Mouse (Mus musculus): ENCODE measurements at regions not wholly inside any gene's neighbourhood (a gene's known extent, or its start where the extent isn't known, plus 50 kb on each side); places are given as distances from the start of the nearest gene placed in this dataset.

GRCm38 (mm10) chr3:57118016-57118415 lies 183.8 kb downstream of the Tm4sf1 start:
- H3K4me2 ChIP-seq, result no peak overlapping the region
- ATAC-seq (ENCODE audit: insufficient number of reproducible peaks, low FRiP score, low TSS enrichment, low read depth), result no peak
- no peaks in the 10 kb centered on the region for H3K4me1 ChIP-seq
- H3K27me3 ChIP-seq, result no peaks in the 10 kb centered on the region
- no peaks in the 10 kb centered on the region for H3K36me3 ChIP-seq
- H3K9ac ChIP-seq, result no peak overlapping the region
- H3K27ac ChIP-seq, result no peak overlapping the region
- H3K4me3 ChIP-seq, result no peak overlapping the region
- 80% methylated on average over 1 of the region's 1 CpGs for WGBS
- no peaks in the 10 kb centered on the region for H3K9me3 ChIP-seq

GRCm38 (mm10) chr3:57102254-57102653 lies 199.5 kb downstream of the Tm4sf1 start:
- Histone ChIP-seq H3K9me3 (no peaks in the 10 kb centered on the region), H3K27ac (no peak overlapping the region), H3K9ac (no peak overlapping the region), H3K4me1 (no peaks in the 10 kb centered on the region), H3K36me3 (no peaks in the 10 kb centered on the region), H3K27me3 (no peaks in the 10 kb centered on the region), H3K4me2 (no peak overlapping the region), H3K4me3 (no peak overlapping the region)
- 67% methylated on average over 2 of the region's 2 CpGs for WGBS
- ATAC-seq (ENCODE audit: insufficient number of reproducible peaks, low FRiP score, low TSS enrichment, low read depth), result no peak

GRCm38 (mm10) chr3:57100515-57100914 lies 201.3 kb downstream of the Tm4sf1 start:
- no peaks in the 10 kb centered on the region for H3K9me3 ChIP-seq
- no peaks in the 10 kb centered on the region for H3K4me1 ChIP-seq
- WGBS, result 84% methylated on average over 1 of the region's 1 CpGs
- no peak for ATAC-seq (ENCODE audit: insufficient number of reproducible peaks, low FRiP score, low TSS enrichment, low read depth)
- H3K36me3 ChIP-seq, result no peaks in the 10 kb centered on the region
- H3K27ac ChIP-seq, result no peak overlapping the region
- no peak overlapping the region for H3K9ac ChIP-seq
- H3K4me3 ChIP-seq, result no peak overlapping the region
- H3K4me2 ChIP-seq, result no peak overlapping the region
- H3K27me3 ChIP-seq, result no peaks in the 10 kb centered on the region

GRCm38 (mm10) chr3:57094936-57095335 lies 206.9 kb downstream of the Tm4sf1 start:
- H3K9me3 ChIP-seq, result no peaks in the 10 kb centered on the region
- no peak overlapping the region for H3K9ac ChIP-seq
- WGBS, result 71% methylated on average over 3 of the region's 3 CpGs
- H3K36me3 ChIP-seq, result no peaks in the 10 kb centered on the region
- no peaks in the 10 kb centered on the region for H3K4me1 ChIP-seq
- no peak overlapping the region for H3K4me3 ChIP-seq
- no peak overlapping the region for H3K27ac ChIP-seq
- no peak overlapping the region for H3K4me2 ChIP-seq
- ATAC-seq (ENCODE audit: insufficient number of reproducible peaks, low FRiP score, low TSS enrichment, low read depth), result no peak
- H3K27me3 ChIP-seq, result no peaks in the 10 kb centered on the region

GRCm38 (mm10) chr3:57093201-57093940 lies 208.4 kb downstream of the Tm4sf1 start:
- ATAC-seq (ENCODE audit: insufficient number of reproducible peaks, low FRiP score, low TSS enrichment, low read depth), result no peak
- 76% methylated on average over 1 of the region's 1 CpGs for WGBS
- Histone ChIP-seq H3K27me3 (no peaks in the 10 kb centered on the region), H3K9me3 (no peaks in the 10 kb centered on the region), H3K4me1 (no peaks in the 10 kb centered on the region), H3K27ac (no peak overlapping the region), H3K4me2 (no peak overlapping the region), H3K36me3 (no peaks in the 10 kb centered on the region), H3K4me3 (no peak overlapping the region), H3K9ac (no peak overlapping the region)

- H3K36me3 ChIP-seq, result no peaks in the 10 kb centered on the region
- no peak for ATAC-seq (ENCODE audit: insufficient number of reproducible peaks, low FRiP score, low TSS enrichment, low read depth)
- H3K4me2 ChIP-seq, result no peak overlapping the region
- H3K9ac ChIP-seq, result no peak overlapping the region
- no peaks in the 10 kb centered on the region for H3K27me3 ChIP-seq
- no peaks in the 10 kb centered on the region for H3K4me1 ChIP-seq
- H3K9me3 ChIP-seq, result no peaks in the 10 kb centered on the region
- no peak overlapping the region for H3K4me3 ChIP-seq
- 68% methylated on average over 1 of the region's 1 CpGs for WGBS
- H3K27ac ChIP-seq, result no peak overlapping the region
Measured at GRCm38 (mm10) chr3:57074516-57074915, 227.3 kb downstream of the Tm4sf1 start.

GRCm38 (mm10) chr3:57073962-57074506 lies 227.8 kb downstream of the Tm4sf1 start:
- WGBS, result 77% methylated on average over 4 of the region's 4 CpGs
- Histone ChIP-seq H3K27me3 (no peaks in the 10 kb centered on the region), H3K4me1 (no peaks in the 10 kb centered on the region), H3K4me3 (no peak overlapping the region), H3K4me2 (no peak overlapping the region), H3K36me3 (no peaks in the 10 kb centered on the region), H3K9ac (no peak overlapping the region), H3K9me3 (no peaks in the 10 kb centered on the region), H3K27ac (no peak overlapping the region)
- ATAC-seq (ENCODE audit: insufficient number of reproducible peaks, low FRiP score, low TSS enrichment, low read depth), result no peak

GRCm38 (mm10) chr3:57033021-57033420 lies 268.8 kb downstream of the Tm4sf1 start:
- H3K27ac ChIP-seq, result no peak overlapping the region
- no peaks in the 10 kb centered on the region for H3K9me3 ChIP-seq
- no peak overlapping the region for H3K4me3 ChIP-seq
- no peak overlapping the region for H3K4me2 ChIP-seq
- no peak overlapping the region for H3K9ac ChIP-seq
- ATAC-seq (ENCODE audit: insufficient number of reproducible peaks, low FRiP score, low TSS enrichment, low read depth), result no peak
- no peaks in the 10 kb centered on the region for H3K27me3 ChIP-seq
- no peaks in the 10 kb centered on the region for H3K4me1 ChIP-seq
- no peaks in the 10 kb centered on the region for H3K36me3 ChIP-seq

- H3K27ac ChIP-seq, result no peak overlapping the region
- no peak for ATAC-seq (ENCODE audit: insufficient number of reproducible peaks, low FRiP score, low TSS enrichment, low read depth)
- H3K4me1 ChIP-seq, result no peaks in the 10 kb centered on the region
- H3K9me3 ChIP-seq, result no peaks in the 10 kb centered on the region
- H3K36me3 ChIP-seq, result no peaks in the 10 kb centered on the region
- H3K9ac ChIP-seq, result no peak overlapping the region
- H3K4me2 ChIP-seq, result no peak overlapping the region
- no peak overlapping the region for H3K4me3 ChIP-seq
- H3K27me3 ChIP-seq, result no peaks in the 10 kb centered on the region
Measured at GRCm38 (mm10) chr3:57018171-57018570, 283.6 kb downstream of the Tm4sf1 start.

GRCm38 (mm10) chr3:56981305-56981660 lies 320.5 kb downstream of the Tm4sf1 start:
- Histone ChIP-seq H3K9ac (no peak overlapping the region), H3K4me1 (no peaks in the 10 kb centered on the region), H3K4me2 (no peak overlapping the region), H3K9me3 (no peaks in the 10 kb centered on the region), H3K27me3 (no peaks in the 10 kb centered on the region), H3K4me3 (no peak overlapping the region), H3K27ac (no peak overlapping the region), H3K36me3 (no peaks in the 10 kb centered on the region)
- no peak for ATAC-seq (ENCODE audit: insufficient number of reproducible peaks, low FRiP score, low TSS enrichment, low read depth)
- WGBS, result 83% methylated on average over 2 of the region's 2 CpGs

GRCm38 (mm10) chr3:56980593-56981304 lies 321.0 kb downstream of the Tm4sf1 start:
- Histone ChIP-seq H3K4me1 (no peaks in the 10 kb centered on the region), H3K4me3 (no peak overlapping the region), H3K9ac (no peak overlapping the region), H3K27ac (no peak overlapping the region), H3K27me3 (no peaks in the 10 kb centered on the region), H3K4me2 (no peak overlapping the region), H3K9me3 (no peaks in the 10 kb centered on the region), H3K36me3 (no peaks in the 10 kb centered on the region)
- WGBS, result 60% methylated on average over 3 of the region's 3 CpGs
- ATAC-seq (ENCODE audit: insufficient number of reproducible peaks, low FRiP score, low TSS enrichment, low read depth), result no peak

GRCm38 (mm10) chr3:56966008-56966407 lies 335.8 kb downstream of the Tm4sf1 start:
- no peaks in the 10 kb centered on the region for H3K4me1 ChIP-seq
- H3K9ac ChIP-seq, result no peak overlapping the region
- H3K27me3 ChIP-seq, result no peaks in the 10 kb centered on the region
- H3K4me3 ChIP-seq, result no peak overlapping the region
- WGBS, result 71% methylated on average over 1 of the region's 1 CpGs
- H3K27ac ChIP-seq, result no peak overlapping the region
- no peak overlapping the region for H3K4me2 ChIP-seq
- ATAC-seq (ENCODE audit: insufficient number of reproducible peaks, low FRiP score, low TSS enrichment, low read depth), result no peak
- H3K36me3 ChIP-seq, result no peaks in the 10 kb centered on the region
- H3K9me3 ChIP-seq, result no peaks in the 10 kb centered on the region

Data from limb, embryonic 15.5 days (tissue).